9 mouse cellular contexts compared by ENCODE assay signal in genomic region chr7:105568583-105568982, GRCm38 (mm10). TPM values are rescaled to one million over a fixed set of nuclear protein-coding genes. Genes with fewer than 3 reads are reported as not detected.
DNase-seq lines count a peak whose midpoint lies in the region; ATAC-seq lines count a peak whose summit lies in the region.
"Had no signal": no experiment of that assay in that cellular context is flagged by ENCODE, and none has a peak within 500 bp of the region (broad histone marks: within the 10 kb centered on the region; RNA-seq: fewer than 3 reads in every experiment).

No protein-coding gene starts in this region.

- H3K9ac ChIP-seq in limb, embryonic 12.5 days (replicated peaks): 0 out of 2 replicates have a peak overlapping the region, but pooled peaks have one; percentile 6
- H3K9ac ChIP-seq: liver, embryonic 14.5 days had no signal

- H3K4me3 ChIP-seq in limb, embryonic 12.5 days (replicated peaks): no peak overlapping the region
- H3K4me3 ChIP-seq in limb, embryonic 10.5 days: no peak overlapping the region
- H3K4me3 ChIP-seq in forebrain, embryonic 10.5 days: peak overlapping the region; percentile 30; the same call in 1 of the 2 replicates

- no peak for DNase-seq in limb, embryonic 10.5 days (ENCODE audit: low spot score)
- no peak for DNase-seq in forebrain, embryonic 10.5 days (ENCODE audit: extremely low spot score, low spot score)
- DNase-seq in left cerebral cortex, postnatal 14 days (ENCODE audit: low spot score in 2 of 2): peak; percentile 73 to 87
- DNase-seq in right cerebral cortex, postnatal 36 days (ENCODE audit: low spot score in 2 of 2): peak; percentile 72 to 80
- DNase-seq in B cell, adult 2 months: no peak
- DNase-seq in kidney, adult 18-20 months: no peak
- DNase-seq in urinary bladder, postnatal 14 days (ENCODE audit: low spot score): no peak

- H3K27ac ChIP-seq in limb, embryonic 12.5 days: no peak overlapping the region
- H3K27ac ChIP-seq in limb, embryonic 10.5 days: no peak overlapping the region; the same call in 1 of the 2 replicates
- peak overlapping the region; percentile 74 for H3K27ac ChIP-seq in forebrain, embryonic 10.5 days
- H3K27ac ChIP-seq: liver, embryonic 14.5 days had no signal

- H3K4me2 ChIP-seq in limb, embryonic 12.5 days: peak overlapping the region; percentile 17; the same call in 1 of the 2 replicates

- intact Hi-C loops in left cerebral cortex, postnatal 14 days (cut with DNase I): loop anchor here (5.0 kb wide), 1 partner anchor 64 kb away; the partner anchor contains the start of gene Trim3

- peaks cover 26% of the 10 kb centered on the region for H3K4me1 ChIP-seq in limb, embryonic 12.5 days (replicated peaks)
- H3K4me1 ChIP-seq in limb, embryonic 10.5 days: peaks cover 25% of the 10 kb centered on the region
- peaks cover 30% of the 10 kb centered on the region for H3K4me1 ChIP-seq in forebrain, embryonic 10.5 days

- H3K9me3 ChIP-seq in limb, embryonic 12.5 days: no peaks in the 10 kb centered on the region
- H3K9me3 ChIP-seq in limb, embryonic 10.5 days (replicated peaks): no peaks in the 10 kb centered on the region
- no peaks in the 10 kb centered on the region for H3K9me3 ChIP-seq in forebrain, embryonic 10.5 days

- peaks cover 59% of the 10 kb centered on the region for H3K36me3 ChIP-seq in limb, embryonic 12.5 days
- H3K36me3 ChIP-seq in limb, embryonic 10.5 days: peaks cover 66% of the 10 kb centered on the region
- H3K36me3 ChIP-seq in forebrain, embryonic 10.5 days (replicated peaks): peaks cover 60% of the 10 kb centered on the region

- ATAC-seq in limb, embryonic 12.5 days (ENCODE audit: insufficient number of reproducible peaks, insufficient read depth, low FRiP score, low TSS enrichment, low read depth): peak; percentile 5; the same call in 1 of the 2 replicates

- no peaks in the 10 kb centered on the region for H3K27me3 ChIP-seq in limb, embryonic 12.5 days
- H3K27me3 ChIP-seq in limb, embryonic 10.5 days (ENCODE audit: low read depth, poor library complexity, severe bottlenecking): no peaks in the 10 kb centered on the region
- H3K27me3 ChIP-seq in forebrain, embryonic 10.5 days (ENCODE audit: poor library complexity, severe bottlenecking): no peaks in the 10 kb centered on the region

- 28% methylated on average over 7 of the region's 7 CpGs for WGBS in limb, embryonic 12.5 days
- 26% methylated on average over 7 of the region's 7 CpGs for WGBS in limb, embryonic 10.5 days
- 14% methylated on average over 7 of the region's 7 CpGs for WGBS in forebrain, embryonic 10.5 days

RNA-seq across cellular contexts. Expression of gene Apbb1, which starts 12.9 kb away (rescaled TPM):
- polyA plus RNA-seq in limb, embryonic 12.5 days (2016; fragmentation: Nextera tagmentation; extraction: Ambion mirVana): 62.7 and 66.4 TPM in 2 replicates
- polyA plus RNA-seq in limb, embryonic 10.5 days (2016; fragmentation: Nextera tagmentation; extraction: Ambion mirVana): 76.9 and 81.9 TPM in 2 replicates
- polyA plus RNA-seq in forebrain, embryonic 10.5 days (2016; fragmentation: Nextera tagmentation; extraction: Ambion mirVana): 105 and 106 TPM in 2 replicates
- total RNA-seq in left cerebral cortex, postnatal 14 days (2021): 100 to 1,000 TPM; 450 to 459 TPM

RNA-seq across cellular contexts. Expression of gene Smpd1, which starts 14.4 kb away (rescaled TPM):
- polyA plus RNA-seq in limb, embryonic 12.5 days (2016; fragmentation: Nextera tagmentation; extraction: Ambion mirVana): 29.9 and 31.4 TPM in 2 replicates
- polyA plus RNA-seq in limb, embryonic 10.5 days (2016; fragmentation: Nextera tagmentation; extraction: Ambion mirVana): 26.1 and 31.9 TPM in 2 replicates
- polyA plus RNA-seq in forebrain, embryonic 10.5 days (2016; fragmentation: Nextera tagmentation; extraction: Ambion mirVana): 29.0 and 29.7 TPM in 2 replicates
- 100 to 1,000 TPM; 111 to 112 TPM for total RNA-seq in left cerebral cortex, postnatal 14 days (2021)

RNA-seq across cellular contexts. Expression of gene Hpx, which starts 31.4 kb away (rescaled TPM):
- polyA plus RNA-seq in limb, embryonic 12.5 days (2016; fragmentation: Nextera tagmentation; extraction: Ambion mirVana): 0.23 and 0.37 TPM in 2 replicates
- polyA plus RNA-seq in limb, embryonic 10.5 days (2016; fragmentation: Nextera tagmentation; extraction: Ambion mirVana): 0.48 TPM in 1 of 2 replicates, not detected in the other
- 0.33 TPM in 1 of 2 replicates, not detected in the other for polyA plus RNA-seq in forebrain, embryonic 10.5 days (2016; fragmentation: Nextera tagmentation; extraction: Ambion mirVana)
- total RNA-seq in left cerebral cortex, postnatal 14 days (2021): under 1 TPM; 0.23 to 0.24 TPM

Comparison
In these comparisons a context has a peak if more than half of its experiments do, and no peak if none do; other contexts are left out.
1. DNase-seq: peak in left cerebral cortex, postnatal 14 days (2 of 2) and right cerebral cortex, postnatal 36 days (2 of 2); none in limb, embryonic 10.5 days (single experiment), forebrain, embryonic 10.5 days (single experiment), B cell, adult 2 months (0 of 2), kidney, adult 18-20 months (single experiment) and urinary bladder, postnatal 14 days (single experiment).